Mouse (Mus musculus) gastrocnemius, postnatal 25 days (tissue): Measurements from ENCODE around the gene Gprc5d. TPM values are rescaled to one million over a fixed set of nuclear protein-coding genes. Genes with fewer than 3 reads are reported as not detected.

Experiments used
- DNase-seq: peaks from one replicate; pipeline ENCODE4 v3.0.0; 2022
- long read RNA-seq, 2 experiments: library from polyadenylated mRNA; stranded (forward); transcript quantifications; one replicate each; pipeline ENCODE4 v2.0.0; 2021
- total RNA-seq, 2 experiments: library from RNA; stranded (reverse); gene quantifications; 1 replicate in 1 of 2; 2 replicates in 1 of 2; pipeline ENCODE4 v1.2.3; 2021

The Gprc5d gene
- total RNA-seq, result not detected
- long read RNA-seq, experiment 1, result 0 reads
- long read RNA-seq, experiment 2, result 0 reads

DNA sequence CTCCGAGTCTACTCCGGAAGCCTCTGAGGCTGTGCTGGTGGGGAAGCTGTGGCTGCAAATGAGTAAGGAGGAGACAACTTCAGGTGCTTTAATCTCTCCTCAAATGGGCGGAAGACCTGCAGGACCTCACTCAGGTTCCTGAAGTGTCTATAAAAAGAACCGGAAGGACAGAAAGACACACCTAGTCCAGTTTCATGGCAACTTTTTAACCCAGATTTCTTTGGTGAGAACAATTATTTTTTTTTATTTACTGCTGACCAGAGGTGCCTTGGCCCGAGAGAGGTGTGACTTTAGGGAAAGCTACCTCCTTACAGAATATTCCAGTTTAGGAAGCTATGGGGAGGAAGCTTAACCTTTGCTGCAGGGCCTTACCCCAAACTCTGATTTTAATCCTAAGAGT is at the start of gene Gprc5d:
Gprc5d (minus strand) TSS at position 101 of the 400 bp plus-strand sequence.
- no peak for DNase-seq

DNA sequence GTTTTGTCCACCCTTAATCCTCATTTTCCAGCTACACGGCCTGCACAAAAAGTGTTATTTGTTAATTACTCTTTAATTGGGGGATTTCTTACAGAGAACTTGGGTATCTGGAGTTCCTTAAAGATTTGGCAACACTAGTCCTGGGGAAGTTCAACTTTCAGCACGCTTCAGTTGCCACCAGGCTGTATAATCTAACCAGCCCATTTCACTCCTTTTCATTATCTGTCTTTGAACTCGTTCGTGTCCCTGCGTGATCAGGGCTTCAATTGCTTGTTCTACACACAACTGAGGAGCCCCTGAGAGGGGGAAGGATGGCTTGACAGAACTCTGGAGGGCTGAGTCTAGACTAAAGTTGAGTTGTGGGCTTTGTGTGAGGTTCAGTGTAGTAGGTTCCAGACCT is 48.6 kb upstream of the Gprc5d start:
- no peak for DNase-seq

DNA sequence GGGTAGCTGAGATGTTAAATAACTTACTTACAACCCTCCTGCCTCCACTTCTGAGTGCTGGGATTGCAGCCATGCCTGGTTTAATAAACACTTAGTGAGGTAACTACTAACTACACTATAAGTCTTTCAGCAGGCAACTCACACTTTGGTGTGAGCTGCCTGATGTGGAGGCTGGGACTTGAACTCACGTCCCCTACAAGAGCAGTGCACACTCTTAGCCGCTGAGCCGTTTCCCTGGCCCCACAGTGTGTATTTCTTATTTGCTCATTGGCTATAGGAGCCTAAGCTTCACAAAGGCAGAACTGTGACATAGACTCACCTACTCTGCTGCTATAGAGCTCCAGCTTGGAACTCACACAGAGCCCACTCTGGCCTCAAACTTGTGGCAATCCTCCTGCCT is 48.2 kb upstream of the Gprc5d start:
- DNase-seq, result no peak

DNA sequence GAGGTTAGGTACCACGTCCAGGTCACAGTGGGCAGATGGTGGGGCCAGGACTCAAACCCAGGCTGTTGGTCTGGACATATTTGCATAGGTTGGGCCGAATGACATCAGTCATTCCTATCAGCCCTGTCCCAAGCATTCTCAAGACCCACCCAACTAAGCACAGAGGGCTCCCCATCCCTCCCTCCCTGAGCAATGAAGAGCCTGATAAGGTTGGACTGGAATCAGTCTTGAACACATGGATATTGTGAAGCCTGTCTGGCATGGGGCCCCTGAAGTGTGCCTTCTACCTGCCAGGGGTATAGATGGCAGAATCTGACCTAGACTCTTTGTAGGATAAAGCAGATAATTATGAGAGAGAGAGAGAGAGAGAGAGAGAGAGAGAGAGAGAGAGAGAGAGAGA is 47.6 kb upstream of the Gprc5d start:
- no peak for DNase-seq

DNA sequence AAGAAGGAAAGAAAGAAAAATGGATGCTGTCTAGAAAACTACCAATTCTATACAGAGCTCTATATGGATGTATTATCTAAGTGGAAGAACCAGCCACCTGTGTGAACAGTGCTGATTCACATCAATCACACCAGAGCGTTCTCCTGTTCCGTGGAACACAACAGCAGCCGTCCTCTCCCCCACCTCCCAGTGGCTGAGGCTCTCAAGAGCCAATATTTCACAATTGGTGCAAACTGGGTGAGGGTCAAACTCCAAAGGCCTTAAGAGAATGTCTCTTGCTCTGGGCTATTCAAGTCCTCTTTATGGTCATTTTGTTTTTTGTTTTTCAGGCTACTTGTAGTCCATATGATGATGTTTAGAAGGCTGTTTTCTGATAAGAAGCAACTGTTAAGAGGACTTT is 47.1 kb upstream of the Gprc5d start:
- no peak for DNase-seq

DNA sequence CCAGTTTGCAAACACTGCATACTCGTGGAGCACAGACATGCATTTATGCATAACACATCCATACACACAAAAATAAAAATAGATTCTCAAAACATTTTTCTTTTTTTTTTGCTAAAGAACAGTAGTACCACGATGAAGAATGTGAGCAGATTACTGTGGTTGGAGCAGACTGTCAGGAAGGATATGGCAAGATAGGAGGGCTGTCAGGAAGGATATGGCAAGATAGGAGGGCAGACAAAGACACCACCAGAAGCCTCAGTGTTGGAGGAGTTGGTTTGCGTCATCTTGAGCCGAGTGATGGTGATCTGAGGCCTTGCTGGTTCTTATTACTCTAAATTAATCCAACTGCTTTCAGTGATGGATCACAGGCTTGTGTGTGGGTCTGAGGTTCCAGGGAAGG is 44.8 kb upstream of the Gprc5d start:
- DNase-seq, result no peak

DNA sequence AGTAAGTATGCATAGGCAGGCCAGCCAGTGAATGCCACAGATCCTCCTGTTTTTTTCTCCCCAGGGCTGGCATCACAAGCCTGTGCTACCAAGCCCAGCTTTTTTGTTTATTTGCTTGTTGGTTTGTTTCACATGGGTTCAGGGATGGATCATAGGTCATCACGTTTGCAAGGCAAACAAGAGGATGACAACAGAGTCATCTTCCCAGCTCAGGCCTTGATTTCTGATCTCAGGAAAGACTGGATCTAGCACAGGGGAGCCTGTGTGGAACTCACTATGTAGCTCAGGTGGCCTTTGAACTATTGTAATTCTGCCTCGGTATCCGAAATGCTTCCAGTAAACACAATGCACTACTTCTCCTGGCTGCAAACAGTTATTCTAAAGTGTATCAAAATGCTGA is 44.2 kb upstream of the Gprc5d start:
- no peak for DNase-seq

DNA sequence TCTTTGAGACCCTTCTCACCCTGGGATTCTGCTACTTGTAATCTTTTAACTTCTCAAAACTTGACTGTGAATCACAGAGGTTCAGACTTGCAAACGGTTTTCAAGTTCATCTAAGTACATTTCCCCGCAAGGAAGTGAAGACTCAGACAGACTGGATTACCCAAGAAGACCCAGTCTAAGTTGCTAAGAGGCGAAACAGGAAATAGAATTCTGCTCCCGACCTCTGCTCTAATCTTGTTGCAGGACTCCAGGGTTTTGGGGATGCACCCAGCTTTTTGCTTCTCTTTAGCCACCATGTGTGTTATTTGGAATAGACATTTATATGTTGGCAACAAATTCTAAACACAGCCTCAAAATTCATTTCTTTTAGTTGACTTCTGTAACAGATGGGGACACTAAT is 43.3 kb upstream of the Gprc5d start:
- DNase-seq, result no peak

DNA sequence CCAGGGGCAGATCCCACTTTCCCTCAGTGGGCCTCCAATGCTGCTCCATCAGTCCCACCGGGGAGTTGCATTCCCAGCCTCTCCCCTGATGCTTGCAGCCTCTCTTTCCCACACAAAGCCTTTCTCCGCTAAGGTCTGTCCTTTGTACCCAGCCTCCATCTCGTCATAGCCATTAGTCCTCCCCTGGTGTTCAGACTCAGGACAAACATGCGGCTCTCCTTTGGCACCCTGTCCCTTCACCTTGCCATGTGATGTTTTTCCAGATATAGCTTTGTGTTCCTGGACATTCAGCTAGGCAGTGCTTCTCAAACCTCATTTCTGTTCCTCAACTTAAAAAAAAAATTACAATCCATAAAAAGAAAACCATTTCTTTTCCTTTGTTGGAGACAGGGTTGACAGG is 40.4 kb upstream of the Gprc5d start:
- DNase-seq, result no peak

DNA sequence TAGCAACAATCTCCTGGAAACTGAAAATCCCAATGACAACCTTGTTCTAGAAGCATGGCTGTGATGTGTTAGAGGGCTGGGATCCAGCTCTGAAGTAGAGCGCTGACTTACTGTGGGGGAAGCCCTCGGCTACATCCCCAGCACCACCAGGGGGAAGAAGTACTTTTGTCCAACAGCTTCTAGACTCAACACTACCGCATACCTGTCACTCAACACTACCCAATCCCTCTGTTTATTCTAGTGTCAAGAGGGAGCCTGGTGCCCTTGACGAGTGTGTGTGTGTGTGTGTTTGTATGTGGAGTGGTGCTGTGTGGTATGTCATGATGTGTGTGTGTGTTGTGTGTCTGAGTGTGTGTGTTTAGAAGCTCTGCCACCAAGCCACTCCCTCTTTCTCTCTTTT is 39.4 kb upstream of the Gprc5d start:
- DNase-seq, result no peak

DNA sequence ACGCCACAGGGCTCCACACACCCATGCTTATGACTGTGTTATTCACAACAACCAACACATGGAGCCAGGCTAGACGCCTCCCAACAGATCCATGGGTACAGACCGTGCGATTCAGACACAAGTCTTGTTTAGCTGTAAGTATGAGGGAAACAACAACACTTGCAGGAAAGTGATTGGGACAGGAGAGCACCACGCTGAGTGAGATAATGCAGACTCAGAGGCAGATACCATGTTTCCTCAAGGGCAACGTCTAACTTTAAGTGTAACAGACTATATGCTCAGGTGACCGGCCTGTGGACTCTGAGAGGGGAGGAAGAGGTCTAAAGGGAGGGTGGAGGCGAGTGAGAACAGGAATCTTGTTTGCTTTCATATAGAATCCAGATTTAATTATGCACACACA is 38.5 kb upstream of the Gprc5d start:
- no peak for DNase-seq

DNA sequence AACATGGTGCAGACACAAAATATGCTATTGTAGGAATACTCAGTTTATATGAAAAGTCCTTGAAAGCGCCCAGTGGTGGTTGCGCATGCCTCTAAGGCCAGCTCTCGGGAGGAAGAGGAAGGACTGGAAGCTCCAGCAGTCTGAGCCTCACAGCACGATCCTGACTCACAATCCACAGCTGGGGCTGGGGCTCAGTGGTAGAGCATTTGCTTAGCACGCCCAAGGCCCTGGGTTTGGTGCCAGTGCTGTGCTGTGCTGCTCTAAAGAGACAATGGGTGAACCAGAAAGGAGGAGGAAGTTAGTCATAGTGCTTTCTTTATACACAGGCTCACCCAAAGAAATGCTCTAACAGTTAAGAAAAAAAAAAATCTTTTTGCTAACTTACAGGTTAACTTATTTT is 35.6 kb upstream of the Gprc5d start:
- DNase-seq, result no peak

DNA sequence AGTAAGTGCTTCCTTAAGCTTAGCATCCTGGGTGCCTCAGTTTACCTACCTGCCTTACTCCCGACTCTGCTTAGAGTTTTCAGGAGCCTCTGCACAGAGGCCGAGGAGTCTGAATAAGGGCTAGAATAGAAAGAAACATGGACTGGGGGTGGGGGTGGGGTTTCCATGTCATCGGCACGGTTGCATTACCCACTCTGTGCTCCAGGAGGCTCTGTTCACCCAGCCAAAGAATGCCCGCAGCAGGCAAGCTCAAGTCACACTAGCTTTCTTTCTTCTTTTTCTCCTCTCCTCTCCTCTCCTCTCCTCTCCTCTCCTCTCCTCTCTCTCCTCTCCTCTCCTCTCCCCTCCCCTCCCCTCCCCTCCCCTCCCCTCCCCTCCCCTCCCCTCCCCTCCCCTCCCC is 32.2 kb upstream of the Gprc5d start:
- no peak for DNase-seq

DNA sequence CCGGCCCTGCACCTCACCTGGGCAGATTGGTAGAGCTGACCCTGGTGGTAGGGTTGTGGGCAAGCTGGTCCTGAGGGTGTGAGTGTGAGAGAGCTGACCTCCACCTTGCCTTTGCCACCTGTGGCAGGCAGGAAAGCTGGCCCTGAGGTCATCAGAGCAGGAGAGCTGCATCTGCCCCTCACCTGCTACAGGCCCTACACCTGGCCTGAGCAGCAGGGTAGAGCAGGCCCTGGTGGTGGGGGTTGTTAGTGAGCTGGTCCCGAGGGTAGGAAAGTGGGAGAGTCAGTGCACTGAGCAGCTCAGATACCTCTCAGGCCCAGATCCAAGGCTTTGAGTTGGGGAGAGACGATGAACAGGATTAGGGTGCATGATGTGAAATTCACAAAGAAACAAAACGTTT is 31.6 kb upstream of the Gprc5d start:
- DNase-seq, result no peak

DNA sequence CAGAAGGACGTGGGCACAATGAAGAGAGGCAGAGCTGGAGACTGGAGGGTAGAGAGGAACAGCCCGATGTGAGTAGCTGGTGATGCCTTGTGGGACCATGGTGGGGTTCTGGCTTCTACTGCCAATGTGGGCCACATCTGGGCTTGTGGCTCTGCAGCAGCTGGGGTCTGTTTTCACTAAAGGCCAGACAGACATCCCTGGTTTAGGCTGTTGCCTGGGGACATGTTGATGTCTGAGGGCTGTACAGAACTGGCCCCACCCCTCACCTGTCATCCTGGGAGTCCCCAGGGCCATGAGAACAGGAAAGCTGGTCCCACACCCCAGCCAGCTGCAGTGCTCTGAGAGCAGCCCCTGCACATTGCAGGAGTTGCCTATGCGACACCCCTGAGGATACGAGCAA is 31.1 kb upstream of the Gprc5d start:
- no peak for DNase-seq

DNA sequence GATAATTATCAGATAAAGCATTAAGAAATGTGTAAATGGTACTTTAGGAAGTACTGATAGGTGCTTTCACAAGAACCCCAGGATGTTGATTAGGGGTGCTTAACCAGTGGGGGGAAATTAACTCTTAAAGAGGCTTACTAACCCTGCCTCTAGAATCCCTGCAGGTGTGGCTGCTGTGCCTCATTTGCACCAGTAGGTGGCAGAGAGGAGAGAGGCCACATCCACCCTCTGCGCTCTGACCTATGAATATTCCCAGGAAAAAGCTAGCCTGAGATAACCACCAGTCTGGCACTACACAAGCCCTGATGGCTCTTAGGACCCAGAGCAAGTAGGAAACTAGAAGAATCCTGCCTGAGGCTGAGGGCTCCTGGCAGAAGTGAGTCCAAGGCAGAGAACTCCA is 30.4 kb upstream of the Gprc5d start:
- DNase-seq, result no peak

DNA sequence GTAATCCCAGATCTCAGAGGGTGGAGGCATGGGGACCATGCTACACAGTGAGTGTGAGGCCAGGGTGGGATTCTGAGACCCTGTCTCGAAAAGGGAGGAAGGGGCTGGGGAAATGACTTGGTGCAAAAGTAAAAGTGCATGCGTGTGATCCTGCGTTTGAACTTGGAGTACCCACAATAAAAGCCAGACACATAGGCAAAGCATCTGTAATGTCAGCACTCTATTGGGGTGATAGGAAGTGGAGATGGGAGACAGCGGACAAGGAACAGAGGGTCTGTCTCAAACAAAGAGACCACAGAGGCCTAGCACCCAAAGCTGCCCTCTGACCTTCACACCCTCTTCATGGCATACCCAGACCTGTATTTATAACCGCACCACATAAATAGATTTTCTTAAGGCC is 27.9 kb upstream of the Gprc5d start:
- no peak for DNase-seq

DNA sequence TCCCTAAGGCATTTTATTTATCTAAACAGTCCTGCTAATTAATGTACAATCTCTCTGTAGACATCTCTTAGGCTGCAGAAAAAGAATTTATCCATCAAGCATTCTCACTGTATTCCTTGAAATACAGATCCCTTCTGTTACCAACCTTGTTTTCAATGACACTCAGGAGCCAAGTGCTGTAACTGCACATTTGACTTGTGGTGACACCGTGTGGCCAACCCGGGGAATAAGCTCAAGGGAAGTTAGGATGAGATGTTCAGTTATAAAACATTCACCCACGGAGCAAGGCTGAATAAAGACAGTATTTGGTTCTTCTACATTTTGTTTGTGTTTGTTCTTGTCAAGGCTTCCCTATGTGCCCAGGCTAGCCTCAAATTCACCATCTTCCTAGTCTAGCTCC is 26.4 kb upstream of the Gprc5d start:
- no peak for DNase-seq

DNA sequence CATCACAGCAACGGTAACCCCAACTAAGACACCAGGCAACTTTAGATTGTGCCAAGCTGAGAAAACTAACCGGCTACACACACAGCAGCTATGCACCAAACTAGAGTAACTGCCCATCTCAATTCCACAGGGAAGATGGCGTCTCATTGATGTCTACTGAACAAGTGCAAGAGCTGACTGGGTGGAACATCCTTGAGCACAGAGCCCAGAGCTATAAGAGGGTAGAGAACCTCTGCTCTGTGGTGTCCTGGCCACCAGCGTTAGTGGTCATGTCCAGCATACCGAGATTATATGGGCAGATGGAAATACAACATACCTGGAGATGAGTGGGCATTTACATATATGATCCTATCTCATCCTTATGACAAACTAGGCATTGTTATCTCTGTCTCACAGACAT is 25.1 kb upstream of the Gprc5d start:
- no peak for DNase-seq

DNA sequence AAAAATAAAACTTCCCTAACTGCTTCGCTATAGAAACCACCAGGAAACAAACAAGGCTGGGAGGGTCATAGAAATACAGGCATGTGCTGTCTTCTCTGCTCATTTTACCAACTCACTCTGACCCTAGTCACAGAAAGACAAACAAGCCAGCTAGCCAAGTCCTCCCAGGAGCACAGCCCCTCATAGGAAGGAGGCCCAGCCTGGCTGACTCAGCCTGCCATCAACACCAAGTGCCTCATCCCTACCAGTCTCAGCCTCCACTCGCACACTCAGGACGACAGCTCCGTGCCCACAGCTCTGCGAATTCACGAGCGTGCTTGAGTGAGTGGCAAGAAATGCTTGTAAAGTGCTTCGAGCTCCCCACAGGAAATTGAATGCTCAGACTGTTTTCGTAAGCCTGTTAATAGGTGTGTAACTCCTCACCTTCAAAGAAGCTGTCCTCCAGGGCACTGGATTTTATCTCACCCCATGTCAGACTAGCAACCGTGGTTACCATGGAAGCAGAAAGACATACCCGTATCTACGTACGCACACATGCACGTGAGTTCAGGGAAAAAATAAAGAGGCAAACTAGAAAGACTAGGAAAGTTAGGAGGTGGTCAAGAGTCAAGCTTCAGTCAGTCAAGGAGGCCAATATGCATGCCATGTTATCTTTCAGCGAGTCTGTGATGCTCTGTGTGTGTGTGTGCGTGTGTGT is 23.5 kb upstream of the Gprc5d start:
- DNase-seq, result no peak

DNA sequence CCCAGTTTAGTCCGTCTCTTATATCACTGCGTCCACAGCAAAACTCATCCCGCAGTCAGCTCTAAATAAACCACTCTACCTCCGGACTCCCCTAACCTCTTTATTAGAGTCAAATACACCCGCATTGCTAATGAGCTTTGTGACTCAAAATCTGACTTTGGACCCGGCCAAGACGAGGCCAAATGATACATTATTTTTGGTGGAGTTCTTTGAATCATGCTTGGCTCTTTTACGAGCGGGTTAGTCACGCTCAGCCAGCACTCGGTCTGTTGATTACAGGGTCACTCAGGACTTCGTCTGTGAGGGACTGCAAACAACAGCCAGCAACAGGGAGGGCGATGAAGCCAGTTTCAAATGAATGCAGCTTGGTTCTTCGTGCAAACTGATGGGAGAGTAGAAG is 20.7 kb upstream of the Gprc5d start:
- DNase-seq, result peak; percentile 27

DNA sequence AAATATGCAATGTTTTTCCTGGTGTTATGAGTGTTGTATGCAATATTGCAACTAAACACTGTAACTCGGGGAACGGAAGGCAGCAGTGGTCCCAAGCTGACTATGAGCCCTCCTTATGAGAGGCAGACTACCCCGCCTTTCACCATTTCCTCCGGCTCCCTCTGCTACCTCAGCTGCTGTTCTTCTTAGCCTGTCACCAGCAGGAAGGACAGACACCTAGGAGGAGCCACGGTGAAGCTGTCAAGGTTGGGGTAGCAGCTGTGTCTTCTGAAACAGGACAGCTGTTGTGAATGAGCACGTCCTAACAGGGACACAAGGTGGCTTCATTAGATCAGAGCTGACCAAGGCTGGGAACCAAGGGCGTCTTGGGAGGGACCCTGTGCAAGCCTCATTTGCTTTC is 20.1 kb upstream of the Gprc5d start:
- DNase-seq, result no peak

DNA sequence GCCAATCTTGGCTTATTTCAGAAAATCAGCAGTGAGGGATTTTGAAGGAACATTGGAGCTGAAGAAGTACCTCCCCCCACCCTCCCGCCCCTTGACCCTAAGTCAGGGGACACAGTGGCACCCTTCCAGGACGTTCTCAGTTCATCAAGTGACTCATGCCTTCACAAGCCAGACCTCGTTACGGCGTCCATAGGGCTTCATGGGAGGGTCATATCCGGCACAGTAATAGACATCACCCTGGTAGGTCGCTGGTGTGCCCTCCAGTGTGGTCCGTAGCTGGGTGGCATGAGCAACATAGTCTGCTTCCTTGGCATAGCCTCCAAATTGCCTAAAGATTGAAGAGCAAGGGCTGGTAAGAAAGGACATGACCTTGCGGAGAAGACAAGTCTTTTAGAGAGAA is 19.7 kb upstream of the Gprc5d start:
- DNase-seq, result peak; percentile 57

DNA sequence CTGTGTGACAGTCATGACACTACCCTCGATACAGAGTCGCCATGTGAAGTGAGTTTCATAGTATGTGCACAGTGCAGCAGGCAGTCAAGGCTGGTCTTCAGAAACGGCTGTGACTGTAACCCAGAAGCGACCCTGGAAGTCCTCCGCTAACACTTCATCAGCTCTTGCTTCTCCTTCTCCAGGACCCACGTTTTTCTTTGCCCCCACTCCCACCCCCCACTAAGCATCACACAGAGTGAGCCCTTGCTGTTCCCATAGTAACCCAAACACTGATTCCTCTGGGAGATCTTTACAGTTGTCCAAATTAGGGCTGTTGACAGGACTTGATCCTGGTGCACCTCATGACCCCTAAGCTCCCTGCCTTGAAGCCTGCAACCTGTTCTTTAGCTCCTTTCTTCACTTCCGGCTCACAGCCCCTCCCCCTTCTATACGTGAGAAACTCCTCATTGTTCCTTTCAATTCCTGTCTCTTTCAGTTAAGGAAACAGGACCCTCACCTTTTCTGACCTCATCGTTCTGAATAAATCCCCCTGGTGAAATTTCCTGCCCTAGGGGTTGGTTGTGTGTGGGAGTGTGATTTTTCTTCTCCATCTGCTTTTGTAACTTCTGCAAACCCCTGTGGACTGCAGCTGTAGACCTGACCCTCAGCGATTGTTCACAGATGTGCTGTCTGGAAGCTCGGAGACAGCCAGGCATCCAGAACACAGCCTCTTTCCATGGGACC is 18.5 kb upstream of the Gprc5d start:
- peak; percentile 56 for DNase-seq
